Mouse (Mus musculus): ENCODE data around the gene Igf2bp2. TPM values are rescaled to one million over a fixed set of nuclear protein-coding genes. Genes with fewer than 3 reads are reported as not detected.

The Igf2bp2 gene
- total RNA-seq, 2 experiments from 2014 or later, result 2.4 to 3.2 TPM

- no peak for ATAC-seq (replicated peaks; ENCODE audit: poor library complexity, severe bottlenecking)
These were observed 109.7 kb downstream of the Igf2bp2 start for GRCm38 (mm10) chr16:22053411-22053810.

GRCm38 (mm10) chr16:22046739-22047366 is 116.2 kb downstream of the Igf2bp2 start:
- no peak for ATAC-seq (replicated peaks; ENCODE audit: poor library complexity, severe bottlenecking)

GRCm38 (mm10) chr16:22045930-22046329 is 117.2 kb downstream of the Igf2bp2 start:
- ATAC-seq (replicated peaks; ENCODE audit: poor library complexity, severe bottlenecking), result peak; percentile 68

- peak; percentile 77 for ATAC-seq (replicated peaks; ENCODE audit: poor library complexity, severe bottlenecking)
These were observed 119.3 kb downstream of the Igf2bp2 start for GRCm38 (mm10) chr16:22043830-22044229.

GRCm38 (mm10) chr16:22039978-22040377 is 123.1 kb downstream of the Igf2bp2 start:
- ATAC-seq (replicated peaks; ENCODE audit: poor library complexity, severe bottlenecking), result no peak

GRCm38 (mm10) chr16:22038554-22038953 is 124.5 kb downstream of the Igf2bp2 start:
- no peak for ATAC-seq (replicated peaks; ENCODE audit: poor library complexity, severe bottlenecking)

GRCm38 (mm10) chr16:22027474-22027873 is 135.6 kb downstream of the Igf2bp2 start:
- ATAC-seq (replicated peaks; ENCODE audit: poor library complexity, severe bottlenecking), result no peak

GRCm38 (mm10) chr16:22022122-22022521 is 141.0 kb downstream of the Igf2bp2 start:
- ATAC-seq (replicated peaks; ENCODE audit: poor library complexity, severe bottlenecking), result no peak

GRCm38 (mm10) chr16:22015569-22015968 is 147.5 kb downstream of the Igf2bp2 start:
- peak; percentile 71 for ATAC-seq (replicated peaks; ENCODE audit: poor library complexity, severe bottlenecking)

- peak; percentile 38 for ATAC-seq (replicated peaks; ENCODE audit: poor library complexity, severe bottlenecking)
These were observed 153.5 kb downstream of the Igf2bp2 start for GRCm38 (mm10) chr16:22009596-22009995.

GRCm38 (mm10) chr16:22009099-22009584 is 154.0 kb downstream of the Igf2bp2 start, which contains the start of gene Senp2:
TSS of gene Senp2 (plus strand) at chr16:22009484.
- ATAC-seq (replicated peaks; ENCODE audit: poor library complexity, severe bottlenecking), result peak; percentile 98

Other genes starting within 250 kb of the Igf2bp2 start
- gene Tmem41a, start 215.7 kb downstream of the Igf2bp2 start, total RNA-seq (2014; fragmentation: Nextera tagmentation), result 22.0 and 24.7 TPM in 2 replicates
- 9.7 and 11.0 TPM in 2 replicates for gene Tmem41a, start 215.7 kb downstream of the Igf2bp2 start, total RNA-seq (2017)
- 0.53 TPM in 1 of 2 replicates, not detected in the other for gene Liph, start 167.6 kb downstream of the Igf2bp2 start, total RNA-seq (2014; fragmentation: Nextera tagmentation)
- not detected in 2 replicates for gene Liph, start 167.6 kb downstream of the Igf2bp2 start, total RNA-seq (2017)
- gene Senp2, start 153.8 kb downstream of the Igf2bp2 start, total RNA-seq (2014; fragmentation: Nextera tagmentation), result 37.0 and 40.1 TPM in 2 replicates
- gene Senp2, start 153.8 kb downstream of the Igf2bp2 start, total RNA-seq (2017), result 30.1 and 44.9 TPM in 2 replicates
- 256 and 259 TPM in 2 replicates for gene Tra2b, start 102.7 kb upstream of the Igf2bp2 start, total RNA-seq (2014; fragmentation: Nextera tagmentation)
- gene Tra2b, start 102.7 kb upstream of the Igf2bp2 start, total RNA-seq (2017), result 564 and 655 TPM in 2 replicates

Measured in granulocyte monocyte progenitor cell, adult 5-6 weeks (primary cell).